Mouse (Mus musculus): ENCODE measurements around the gene Gm20379.

Gene Gm20379

GRCm38 (mm10) chr13:92336857-92337256 is 31.1 kb downstream of the Gm20379 start:
- no peak for DNase-seq (ENCODE audit: low spot score in 2 of 2)

- no peak for DNase-seq (ENCODE audit: low spot score in 2 of 2)
These were observed 32.1 kb downstream of the Gm20379 start for GRCm38 (mm10) chr13:92337773-92338462.

GRCm38 (mm10) chr13:92339787-92340186 is 34.0 kb downstream of the Gm20379 start:
- no peak for DNase-seq (ENCODE audit: low spot score in 2 of 2)

GRCm38 (mm10) chr13:92344033-92344432 is 38.3 kb downstream of the Gm20379 start:
- DNase-seq (ENCODE audit: low spot score in 2 of 2), result no peak

GRCm38 (mm10) chr13:92346338-92346737 is 40.6 kb downstream of the Gm20379 start:
- no peak for DNase-seq (ENCODE audit: low spot score in 2 of 2)

- no peak for DNase-seq (ENCODE audit: low spot score in 2 of 2)
These were observed 45.3 kb downstream of the Gm20379 start for GRCm38 (mm10) chr13:92351100-92351499.

GRCm38 (mm10) chr13:92353956-92354355 is 48.2 kb downstream of the Gm20379 start:
- no peak for DNase-seq (ENCODE audit: low spot score in 2 of 2)

- DNase-seq (ENCODE audit: low spot score in 2 of 2), result peak; percentile 98
These were observed 48.9 kb downstream of the Gm20379 start, which contains the start of the genes Dhfr and Msh3 for GRCm38 (mm10) chr13:92354456-92355271. Gene Dhfr (plus strand): TSS chr13:92354726. Gene Msh3 (minus strand): TSS chr13:92355003.

GRCm38 (mm10) chr13:92355272-92355643 is 49.5 kb downstream of the Gm20379 start:
- no peak for DNase-seq (ENCODE audit: low spot score in 2 of 2)

- DNase-seq (ENCODE audit: low spot score in 2 of 2), result no peak
These were observed 50.6 kb downstream of the Gm20379 start for GRCm38 (mm10) chr13:92356376-92356775.

All from right cerebral cortex, postnatal 10 days (tissue).